Mouse (Mus musculus) kidney, adult 2 months (tissue): ENCODE measurements around the gene Olfr549. TPM values are rescaled to one million over a fixed set of nuclear protein-coding genes. Genes with fewer than 3 reads are reported as not detected.

ENCODE experiments used
- DNase-seq: peaks from one replicate; pipeline ENCODE4 v3.0.0; 2021
- H3K27ac ChIP-seq: fragments of 200-500 bp; 2 replicates; pipeline ENCODE4 v1.5.1; 2012; ENCODE audit warnings: low read depth, low read length, control low read depth, inconsistent platforms; ENCODE audit not compliant: insufficient read depth
- H3K27me3 ChIP-seq: fragments of 200-500 bp; replicated peaks from 2 replicates; pipeline ENCODE4 v1.6.1; 2012; ENCODE audit warnings: mild to moderate bottlenecking, moderate library complexity, low read length, inconsistent platforms; ENCODE audit not compliant: control insufficient read depth, insufficient read depth
- H3K36me3 ChIP-seq: fragments of 200-500 bp; 2 replicates; pipeline ENCODE4 v1.6.1; 2012; ENCODE audit warnings: mild to moderate bottlenecking, moderate library complexity, low read length, inconsistent platforms; ENCODE audit not compliant: control insufficient read depth, insufficient read depth
- H3K4me1 ChIP-seq: fragments of 200-500 bp; 2 replicates; pipeline ENCODE4 v1.6.1; 2011; ENCODE audit warnings: low read length; ENCODE audit not compliant: control insufficient read depth, insufficient read depth
- H3K4me3 ChIP-seq: fragments of 200-500 bp; 2 replicates; pipeline ENCODE4 v1.5.1; 2011; ENCODE audit warnings: mild to moderate bottlenecking, low read depth, low read length, control low read depth; ENCODE audit not compliant: insufficient read depth
- CTCF ChIP-seq: fragments of 200-500 bp; conservative IDR thresholded peaks from 2 replicates; pipeline ENCODE4 v1.5.1; 2011; ENCODE audit warnings: low read depth, mild to moderate bottlenecking, control low read depth, low read length, moderate library complexity, mixed read lengths; ENCODE audit not compliant: insufficient read depth, insufficient read length
- POLR2A ChIP-seq: fragments of 200-500 bp; IDR thresholded peaks from one replicate; pipeline ENCODE4 v1.6.1; 2011; ENCODE audit warnings: low read depth, low read length, control low read depth
- WGBS: fragments of 180-500 bp; shearing (Covaris S2); methylation state at CpG from one replicate; pipeline ENCODE4 v1.1.7; 2018; 5-methylcytosine and 5-hydroxymethylcytosine counted together
- polyA plus RNA-seq: library from polyadenylated mRNA; depleted of rRNA; stranded (reverse); fragments of >200 nt; gene quantifications from 2 replicates; pipeline ENCODE4 v1.2.3, GENCODE M21; 2012

The Olfr549 gene
- polyA plus RNA-seq, 1 experiment = not detected

DNA sequence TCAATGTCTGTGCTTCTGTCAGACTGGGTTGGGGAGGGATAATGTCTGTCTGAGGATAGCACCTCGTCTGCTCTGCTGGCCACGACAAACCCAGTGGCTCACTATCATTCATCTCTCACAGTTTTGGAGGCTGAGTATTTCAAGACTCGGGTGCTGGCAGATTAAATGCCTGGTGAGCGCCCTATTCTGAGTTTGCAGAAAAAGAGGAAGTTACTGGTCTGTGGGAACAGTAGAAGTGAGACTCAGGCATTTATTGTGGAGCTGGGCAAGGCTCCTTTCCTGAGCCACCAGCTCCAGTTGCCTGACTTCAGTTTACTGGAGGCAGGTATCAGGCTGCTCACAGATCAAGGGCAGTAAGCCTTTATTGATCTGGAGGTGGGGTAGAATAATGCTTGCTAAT lies 35.5 kb upstream of the Olfr549 start:
- H3K4me1 ChIP-seq = no peaks in the 10 kb centered on the region
- TF ChIP-seq POLR2A (no peak), CTCF (no peak)
- WGBS = 79% methylated on average over 4 of the region's 4 CpGs
- no peak overlapping the region for H3K4me3 ChIP-seq
- no peaks in the 10 kb centered on the region for H3K36me3 ChIP-seq
- no peaks in the 10 kb centered on the region for H3K27me3 ChIP-seq
- DNase-seq = no peak
- H3K27ac ChIP-seq = no peak overlapping the region

DNA sequence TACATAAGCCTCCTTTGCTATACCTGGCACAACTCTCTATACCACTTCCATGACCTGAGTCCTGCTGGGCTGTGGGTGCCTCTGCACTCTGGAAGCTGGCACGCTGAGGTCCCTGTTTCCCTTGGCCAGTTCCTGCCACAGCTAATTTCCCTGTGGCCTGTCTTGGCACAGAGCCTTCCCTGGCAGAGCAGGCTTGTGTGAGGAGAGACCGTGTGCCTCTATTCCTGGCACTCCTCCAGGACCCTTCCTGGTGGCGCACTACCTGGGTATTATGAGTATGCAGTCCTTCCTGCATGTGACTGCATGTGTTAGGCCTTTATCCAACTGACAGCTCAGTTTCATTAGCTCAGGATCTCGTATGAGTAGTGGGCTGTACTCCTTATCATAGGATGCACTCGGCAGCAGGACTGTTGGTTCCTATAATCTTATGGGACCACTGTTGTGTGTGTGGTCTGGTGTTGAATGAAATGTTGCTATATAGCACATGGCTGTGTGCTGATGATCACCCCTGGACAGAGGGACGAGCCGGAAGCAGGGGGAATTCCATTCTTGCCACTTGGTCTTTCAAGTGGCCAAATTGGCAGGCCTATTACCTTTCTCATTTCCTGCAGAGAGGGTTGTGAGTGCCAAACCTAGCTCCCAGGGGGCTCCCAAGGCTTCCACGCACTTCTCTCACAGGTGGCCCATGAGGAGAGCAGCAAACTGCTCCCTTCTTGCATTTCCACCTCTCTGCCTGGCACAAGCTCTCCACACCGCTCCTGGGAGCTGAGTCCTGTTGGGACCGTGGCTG lies 33.2 kb upstream of the Olfr549 start:
- Histone ChIP-seq H3K36me3 (no peaks in the 10 kb centered on the region), H3K4me3 (no peak overlapping the region), H3K27ac (no peak overlapping the region), H3K4me1 (no peaks in the 10 kb centered on the region), H3K27me3 (no peaks in the 10 kb centered on the region)
- no peak for TF ChIP-seq POLR2A
- no peak for TF ChIP-seq CTCF
- 50% methylated on average over 10 of the region's 10 CpGs for WGBS
- DNase-seq = peak; percentile 12

DNA sequence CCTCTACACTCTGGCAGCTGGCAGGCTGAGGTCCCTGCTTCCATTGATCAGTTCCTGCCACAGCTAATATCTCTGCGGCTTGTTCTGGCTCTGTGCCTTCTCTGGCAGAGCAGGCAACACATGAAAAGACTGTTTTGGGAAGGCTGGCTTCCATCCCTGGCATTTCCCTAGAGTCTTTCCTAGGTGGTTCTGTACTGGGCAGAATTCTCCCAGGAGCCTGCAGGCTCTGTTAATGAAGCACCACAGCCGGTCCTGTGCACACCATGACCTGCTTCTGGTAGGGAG lies 32.7 kb upstream of the Olfr549 start:
- no peaks in the 10 kb centered on the region for H3K4me1 ChIP-seq
- WGBS = 66% methylated on average over 2 of the region's 2 CpGs
- no peak for DNase-seq
- H3K4me3 ChIP-seq = no peak overlapping the region
- H3K36me3 ChIP-seq = no peaks in the 10 kb centered on the region
- H3K27me3 ChIP-seq = no peaks in the 10 kb centered on the region
- no peak for TF ChIP-seq POLR2A
- no peak for TF ChIP-seq CTCF
- H3K27ac ChIP-seq = no peak overlapping the region

DNA sequence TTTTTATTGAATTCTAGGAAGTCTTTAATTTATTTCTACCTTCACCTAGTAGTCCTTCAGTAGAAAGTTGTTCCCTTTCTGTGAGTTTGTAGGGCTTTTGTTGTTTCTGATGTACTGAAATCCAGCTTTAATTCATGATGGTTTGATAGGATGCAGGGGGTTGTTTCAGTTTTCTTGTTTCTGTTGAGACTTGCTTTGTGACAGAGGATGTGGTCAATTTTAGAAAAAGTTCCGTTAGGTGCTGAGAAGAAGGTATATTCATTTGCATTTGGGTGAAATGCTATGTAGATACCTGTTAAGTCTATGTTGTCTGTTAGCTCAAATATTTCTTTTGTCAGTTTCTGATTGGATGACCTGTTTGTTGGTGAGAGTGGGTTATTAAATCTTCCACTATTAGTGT lies 20.6 kb upstream of the Olfr549 start:
- H3K27ac ChIP-seq = no peak overlapping the region
- H3K4me1 ChIP-seq = no peaks in the 10 kb centered on the region
- H3K36me3 ChIP-seq = no peaks in the 10 kb centered on the region
- H3K4me3 ChIP-seq = no peak overlapping the region
- no peaks in the 10 kb centered on the region for H3K27me3 ChIP-seq
- no peak for DNase-seq
- 88% methylated on average over 1 of the region's 1 CpGs for WGBS
- TF ChIP-seq CTCF (no peak), POLR2A (no peak)

DNA sequence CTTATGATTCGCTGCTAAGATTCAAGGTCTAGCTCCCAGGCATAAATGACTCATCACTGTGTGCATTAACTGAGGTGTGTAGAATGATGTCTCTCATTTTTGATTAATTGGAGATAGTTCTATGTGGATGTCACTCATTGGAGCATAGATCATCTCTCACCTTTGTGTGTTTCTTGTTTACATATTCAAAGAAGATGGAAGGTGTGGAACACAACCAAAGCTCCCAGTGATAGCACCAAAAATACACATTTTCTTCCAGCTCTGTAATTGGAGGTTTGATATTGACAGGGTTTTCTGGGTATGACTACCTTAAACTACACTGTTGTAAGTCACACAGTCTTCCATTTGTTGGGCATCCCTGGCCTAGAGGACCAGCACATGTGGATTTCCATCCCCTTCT lies 15.2 kb upstream of the Olfr549 start, which contains the start of gene Olfr547:
Olfr547 (plus strand) TSS at position 301 of the 400 bp plus-strand sequence.
- Histone ChIP-seq H3K4me3 (no peak within 1 kb of the TSS), H3K36me3 (no peaks in the 10 kb centered on the region), H3K27me3 (no peaks in the 10 kb centered on the region), H3K4me1 (no peaks in the 10 kb centered on the region), H3K27ac (no peak within 1 kb of the TSS)
- no peak for DNase-seq
- no peak for TF ChIP-seq CTCF
- 79% methylated on average over 1 of the region's 1 CpGs for WGBS

DNA sequence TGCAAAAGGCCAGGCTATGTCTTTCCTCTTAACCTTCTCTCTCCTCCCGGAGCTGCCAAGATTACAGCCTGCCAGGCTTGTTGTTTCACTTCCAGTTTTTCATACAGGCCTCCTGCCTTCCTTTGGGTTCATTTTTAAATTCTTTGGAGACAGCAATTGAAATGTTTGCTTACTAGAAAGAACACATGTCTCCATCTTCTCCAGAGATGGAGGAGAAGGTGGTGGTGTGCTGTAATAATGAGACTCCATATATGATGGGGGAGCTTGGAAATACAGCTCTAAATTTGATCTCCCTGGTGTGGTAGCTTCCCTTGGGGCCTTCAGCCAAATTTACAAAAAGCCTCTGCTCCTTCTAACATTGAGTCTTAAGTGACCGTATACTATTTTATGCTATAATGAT lies 9.1 kb upstream of the Olfr549 start, which contains the start of gene Olfr548-ps1:
Olfr548-ps1 (plus strand) TSS at position 301 of the 400 bp plus-strand sequence.
- WGBS = 84% methylated on average over 2 of the region's 2 CpGs
- H3K4me3 ChIP-seq = no peak within 1 kb of the TSS
- no peaks in the 10 kb centered on the region for H3K36me3 ChIP-seq
- H3K27me3 ChIP-seq = no peaks in the 10 kb centered on the region
- DNase-seq = no peak
- no peak within 1 kb of the TSS for H3K27ac ChIP-seq
- TF ChIP-seq POLR2A (no peak), CTCF (no peak)
- H3K4me1 ChIP-seq = no peaks in the 10 kb centered on the region

DNA sequence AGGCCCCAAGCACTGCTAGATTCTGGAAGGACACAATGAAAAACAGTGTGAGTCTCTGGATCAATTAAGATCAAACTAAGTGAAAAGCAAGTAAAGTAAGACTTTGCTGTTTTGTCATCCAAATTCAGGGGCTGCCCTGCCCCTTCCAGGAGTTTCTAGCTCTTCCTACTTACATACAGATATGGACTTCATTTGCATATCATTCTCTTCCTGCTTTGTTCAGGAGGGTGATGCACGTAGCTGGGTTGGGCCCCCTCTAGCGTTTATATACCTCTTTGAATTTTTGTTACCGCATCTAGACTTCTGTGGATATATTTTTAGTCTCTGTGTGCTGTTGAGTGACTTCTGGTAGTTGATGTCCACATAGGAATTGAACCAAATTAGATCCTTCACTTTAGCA lies 8.4 kb upstream of the Olfr549 start:
- no peak for TF ChIP-seq POLR2A
- no peak for TF ChIP-seq CTCF
- no peaks in the 10 kb centered on the region for H3K4me1 ChIP-seq
- no peak overlapping the region for H3K4me3 ChIP-seq
- H3K27me3 ChIP-seq = no peaks in the 10 kb centered on the region
- DNase-seq = no peak
- no peak overlapping the region for H3K27ac ChIP-seq
- no peaks in the 10 kb centered on the region for H3K36me3 ChIP-seq
- 44% methylated on average over 3 of the region's 3 CpGs for WGBS
